Mouse (Mus musculus) limb, embryonic 14.5 days (tissue): ENCODE data around the gene Gm28044. TPM values are rescaled to one million over a fixed set of nuclear protein-coding genes. Genes with fewer than 3 reads are reported as not detected.
"Not testable (repeated sequence)": the region's sequence is repeated elsewhere in the genome, so short reads cannot be mapped to it uniquely, and the experiment has no call there.

ENCODE experiments used
- ATAC-seq: fragments of 200-750 bp; cut with Nextera tagmentation; 2 replicates; pipeline ENCODE4 v1.8.0; 2017; ENCODE audit warnings: low read depth, moderate number of reproducible peaks, moderate TSS enrichment; ENCODE audit not compliant: low FRiP score
- DNase-seq: peaks from one replicate; pipeline ENCODE4 v3.0.0-alpha.2; 2015; ENCODE audit warnings: low spot score
- H3K27ac ChIP-seq: fragments of 300-500 bp; sonication (generic); replicated peaks from 2 replicates; pipeline ENCODE4 v1.5.1; 2014; ENCODE audit warnings: low read depth, mild to moderate bottlenecking, low read length, moderate library complexity, mixed read lengths
- H3K27me3 ChIP-seq: fragments of 300-500 bp; sonication (generic); 2 replicates; pipeline ENCODE4 v1.6.1; 2014; ENCODE audit warnings: low read length, mixed read lengths; ENCODE audit not compliant: control insufficient read depth, insufficient read depth
- H3K36me3 ChIP-seq: fragments of 300-500 bp; sonication (generic); 2 replicates; pipeline ENCODE4 v1.6.1; 2014; ENCODE audit warnings: mild to moderate bottlenecking, low read length, moderate library complexity, mixed read lengths; ENCODE audit not compliant: control insufficient read depth, insufficient read depth
- H3K4me1 ChIP-seq: fragments of 300-500 bp; sonication (generic); 2 replicates; pipeline ENCODE4 v1.6.1; 2014; ENCODE audit warnings: antibody characterized with exemption, low read length, mixed read lengths; ENCODE audit not compliant: control insufficient read depth, insufficient read depth
- H3K4me2 ChIP-seq: fragments of 300-500 bp; sonication (generic); replicated peaks from 2 replicates; pipeline ENCODE4 v1.6.1; 2014; ENCODE audit warnings: low read depth, mild to moderate bottlenecking, low read length, moderate library complexity; ENCODE audit not compliant: severe bottlenecking
- H3K4me3 ChIP-seq: fragments of 300-500 bp; sonication (generic); replicated peaks from 2 replicates; pipeline ENCODE4 v1.5.1; 2014; ENCODE audit warnings: low read length
- H3K9ac ChIP-seq: fragments of 300-500 bp; sonication (generic); 2 replicates; pipeline ENCODE4 v1.6.1; 2014; ENCODE audit warnings: mild to moderate bottlenecking, low read depth, low read length, moderate library complexity; ENCODE audit not compliant: severe bottlenecking
- H3K9me3 ChIP-seq: fragments of 300-500 bp; sonication (generic); 2 replicates; pipeline ENCODE4 v1.6.1; 2016; ENCODE audit warnings: low read length; ENCODE audit not compliant: control insufficient read depth
- POLR2A ChIP-seq: fragments of 200-500 bp; IDR thresholded peaks from 2 replicates; pipeline ENCODE4 v1.8.0; 2012; ENCODE audit warnings: inconsistent platforms, mild to moderate bottlenecking, moderate library complexity, borderline replicate concordance; ENCODE audit not compliant: insufficient read depth, insufficient read length; ENCODE audit errors: extremely low read depth
- WGBS: fragments of 180-500 bp; shearing (Covaris S2); extraction: QIAGEN DNeasy Blood & Tissue Kit; methylation state at CpG from one replicate; pipeline ENCODE4 v1.1.7; 2014; 5-methylcytosine and 5-hydroxymethylcytosine counted together
- polyA plus RNA-seq, 2 experiments: library from polyadenylated mRNA; depleted of rRNA in 1 of 2; stranded (reverse) in 1 of 2; unstranded in 1 of 2; fragments of >200 nt; fragmentation: Nextera tagmentation in 1 of 2; extraction: Ambion mirVana in 1 of 2; gene quantifications; 2 replicates each; pipeline versions ENCODE4 v1.2.1 to v1.2.3; 2012 to 2014

The Gm28044 gene
- not detected in 2 replicates for polyA plus RNA-seq (2012; rRNA removed)
- not detected in 2 replicates for polyA plus RNA-seq (2014; fragmentation: Nextera tagmentation; extraction: Ambion mirVana)

DNA sequence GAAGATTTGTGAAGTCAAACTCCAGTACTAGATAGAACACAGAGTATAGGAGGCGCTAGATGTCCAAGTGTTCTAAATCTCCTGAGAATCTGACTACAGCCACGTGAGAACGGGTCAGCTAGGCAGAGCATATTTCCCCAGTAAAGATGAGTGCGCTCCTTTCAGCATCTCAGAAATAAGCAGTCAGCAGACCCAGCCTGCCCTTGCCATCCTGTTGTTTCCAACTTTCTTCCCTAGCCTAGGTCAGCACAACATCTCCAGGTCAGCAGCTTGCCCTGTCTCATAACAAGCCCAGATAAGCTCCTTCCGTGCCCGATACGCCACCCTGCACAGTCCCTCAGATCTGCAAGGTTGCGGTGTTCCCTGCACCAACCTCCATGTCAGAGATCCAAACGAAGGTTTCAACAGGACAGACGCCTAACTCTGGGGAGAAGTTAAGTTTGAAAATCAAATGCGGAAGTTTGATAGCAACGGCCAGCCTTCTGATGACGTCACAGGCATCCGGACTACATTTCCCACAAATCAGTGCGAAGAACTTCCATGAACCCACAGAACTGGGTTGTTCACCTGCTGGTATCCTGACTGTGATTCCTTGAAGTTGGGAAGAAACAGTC is at the start of gene Gm28044, which contains the start of gene Zfp953:
Gm28044 (minus strand) TSS at position 406 of the 614 bp plus-strand sequence.
Zfp953 (minus strand) TSS at position 475 of the 614 bp plus-strand sequence.
- Histone ChIP-seq H3K4me1 (no peaks in the 10 kb centered on the region), H3K27me3 (no peaks in the 10 kb centered on the region), H3K9me3 (no peaks in the 10 kb centered on the region), H3K27ac (peak within 1 kb of the TSS; percentile 11; the same call in 1 of the 2 replicates), H3K9ac (peak within 1 kb of the TSS; percentile 68), H3K36me3 (no peaks in the 10 kb centered on the region), H3K4me2 (peak within 1 kb of the TSS; percentile 50), H3K4me3 (peak within 1 kb of the TSS; percentile 59)
- WGBS, result under 1% methylated on average over 15 of the region's 15 CpGs
- ATAC-seq (peak; percentile 95), DNase-seq (peak; percentile 93)
- no peak for TF ChIP-seq POLR2A

GRCm38 (mm10) chr13:67399183-67399903 is 39.0 kb upstream of the Gm28044 start, which contains the start of gene Zfp429:
TSS of gene Zfp429 (minus strand) at chr13:67399819.
- 4% methylated on average over 14 of the region's 16 CpGs for WGBS
- DNase-seq (peak; percentile 80), ATAC-seq (peak; percentile 95)
- H3K4me1 ChIP-seq, H3K27ac ChIP-seq, H3K36me3 ChIP-seq, H3K27me3 ChIP-seq, H3K9me3 ChIP-seq: not testable (repeated sequence)
- peak within 1 kb of the TSS; percentile 62 for H3K9ac ChIP-seq
- peak within 1 kb of the TSS; percentile 45 for H3K4me2 ChIP-seq
- H3K4me3 ChIP-seq, result peak within 1 kb of the TSS; percentile 54
- 0 out of 2 replicates have a peak, but pooled peaks have one; percentile 31 for TF ChIP-seq POLR2A

GRCm38 (mm10) chr13:67376255-67376654 is 15.9 kb upstream of the Gm28044 start:
- not testable (repeated sequence) for H3K27ac ChIP-seq, H3K4me1 ChIP-seq, H3K27me3 ChIP-seq, H3K9ac ChIP-seq, H3K4me2 ChIP-seq, ATAC-seq, H3K9me3 ChIP-seq, DNase-seq, H3K4me3 ChIP-seq, H3K36me3 ChIP-seq
- WGBS, result 82% methylated on average over 3 of the region's 3 CpGs

- H3K4me1 ChIP-seq, H3K36me3 ChIP-seq, H3K27me3 ChIP-seq, H3K9me3 ChIP-seq, H3K27ac ChIP-seq: not testable (repeated sequence)
- H3K4me2 ChIP-seq, result peak within 1 kb of the TSS; percentile 45
- DNase-seq (peak; percentile 71), ATAC-seq (peak; percentile 90)
- 21% methylated on average over 13 of the region's 15 CpGs for WGBS
- H3K4me3 ChIP-seq, result peak within 1 kb of the TSS; percentile 41
- H3K9ac ChIP-seq, result peak within 1 kb of the TSS; percentile 40
These were observed 14.9 kb upstream of the Gm28044 start, which contains the start of the genes Gm28041 and Zfp456 for GRCm38 (mm10) chr13:67375050-67375911. TSS of gene Gm28041 (minus strand) at chr13:67375733. TSS of gene Zfp456 (minus strand) at chr13:67375810.

DNA sequence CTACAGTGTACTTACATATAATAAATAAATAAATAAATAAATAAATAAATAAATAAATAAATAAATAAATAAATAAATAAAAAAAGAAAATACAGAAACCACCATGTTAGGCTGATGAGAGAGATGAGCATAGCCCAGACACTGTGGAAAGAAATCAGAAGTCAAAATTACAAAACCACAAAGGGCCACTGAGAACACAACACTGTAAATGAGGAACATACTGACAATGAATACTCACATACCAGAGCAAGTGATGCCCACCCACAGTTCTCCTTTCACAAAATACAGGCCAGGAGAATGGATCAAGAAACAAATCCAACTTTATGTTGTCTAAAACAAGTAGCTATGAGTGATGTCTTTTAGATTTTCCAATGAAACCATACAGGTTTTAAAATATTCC is 8.5 kb downstream of the Gm28044 start:
- Histone ChIP-seq H3K4me1 (no peaks in the 10 kb centered on the region), H3K9ac (no peak overlapping the region), H3K27me3 (no peaks in the 10 kb centered on the region), H3K36me3 (no peaks in the 10 kb centered on the region), H3K4me3 (no peak overlapping the region), H3K4me2 (no peak overlapping the region), H3K27ac (no peak overlapping the region), H3K9me3 (no peaks in the 10 kb centered on the region)
- DNase-seq, result no peak
- ATAC-seq, result no peak
- no peak for TF ChIP-seq POLR2A
